Mouse (Mus musculus) kidney, adult 18-20 months (tissue): Measurements from ENCODE around the gene Frem2.

Experiments
- DNase-seq: peaks from one replicate; pipeline ENCODE4 v3.0.0; 2021

Frem2 gene

DNA sequence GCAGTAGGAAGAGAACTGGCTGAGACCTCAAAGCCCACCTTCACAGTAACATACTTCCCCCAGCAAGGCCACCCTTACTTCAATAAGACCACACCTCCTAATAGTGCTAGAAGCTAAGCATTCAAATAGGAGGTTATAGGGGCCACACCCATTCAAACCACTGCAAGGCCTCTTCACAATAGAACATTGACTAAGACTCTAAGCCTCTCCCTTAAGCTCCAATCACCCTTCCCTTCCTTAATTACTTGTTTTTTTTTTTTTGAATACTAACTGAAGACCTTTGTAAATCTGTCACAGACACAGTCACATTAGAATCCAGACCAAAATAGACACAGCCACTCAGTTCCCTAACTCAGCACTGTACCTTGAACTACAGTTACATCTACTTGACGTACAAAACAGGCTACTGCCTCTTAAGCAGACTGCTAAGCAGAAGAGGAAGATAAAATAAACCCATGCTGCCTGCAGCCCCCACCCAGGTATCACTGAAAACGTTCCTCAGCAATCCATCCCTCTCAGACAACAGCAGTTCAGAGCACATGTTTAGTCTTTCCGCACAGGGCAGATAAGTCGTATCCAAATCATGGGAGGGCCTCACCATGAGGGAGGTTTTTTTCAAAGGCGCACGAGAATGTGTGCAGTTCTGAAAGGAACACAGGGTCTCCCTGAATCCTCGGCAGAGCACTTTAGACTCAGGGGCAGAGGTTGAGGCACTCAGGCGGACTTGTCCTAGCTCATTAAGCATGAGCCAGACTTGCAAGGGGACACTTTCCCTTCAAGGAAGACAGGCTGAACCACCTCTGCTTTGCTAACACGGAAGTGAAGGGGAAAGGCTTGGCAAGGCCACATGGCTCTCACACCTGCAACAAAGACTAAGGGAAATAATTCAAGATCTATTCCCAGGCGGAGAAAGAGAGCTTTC is 101.9 kb downstream of the Frem2 start:
- peak; percentile 47 for DNase-seq

DNA sequence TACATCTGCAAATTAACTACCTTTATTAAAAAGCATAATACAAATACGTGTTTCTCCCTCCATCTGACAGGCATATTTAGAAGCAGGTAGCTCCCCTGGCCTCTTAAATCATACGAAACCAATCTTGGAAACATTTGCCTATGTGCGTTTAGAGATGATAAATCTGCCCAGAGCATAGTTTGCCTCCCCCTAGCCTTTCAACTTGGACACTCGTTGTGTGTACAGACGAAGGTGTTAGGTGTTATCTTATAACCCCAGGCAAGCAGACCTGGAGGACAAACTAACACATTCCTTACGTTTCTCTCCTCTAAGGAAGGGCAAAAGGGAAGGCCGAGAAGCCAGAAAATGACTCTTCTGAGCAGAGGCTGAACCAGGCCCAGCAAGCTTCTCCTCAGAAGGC is 104.5 kb downstream of the Frem2 start:
- no peak for DNase-seq

DNA sequence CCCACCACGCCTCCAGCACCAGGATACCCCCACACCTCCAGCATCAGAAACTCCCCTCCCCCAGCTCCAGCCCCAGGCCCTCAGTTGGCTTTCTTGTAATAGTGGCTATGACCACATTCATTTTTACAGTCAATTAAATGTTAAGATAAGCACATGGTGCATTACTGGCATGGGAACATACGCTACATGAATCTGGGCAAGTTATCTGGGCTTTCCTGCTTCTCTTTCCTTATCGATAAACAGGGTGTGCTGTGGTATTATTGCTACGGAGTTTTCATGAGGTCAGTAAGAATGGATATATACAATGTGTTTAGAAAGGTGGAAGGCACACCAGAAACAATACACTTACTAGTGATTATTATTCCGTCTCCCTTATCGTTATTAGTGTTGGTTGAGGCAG is 125.1 kb downstream of the Frem2 start:
- no peak for DNase-seq

DNA sequence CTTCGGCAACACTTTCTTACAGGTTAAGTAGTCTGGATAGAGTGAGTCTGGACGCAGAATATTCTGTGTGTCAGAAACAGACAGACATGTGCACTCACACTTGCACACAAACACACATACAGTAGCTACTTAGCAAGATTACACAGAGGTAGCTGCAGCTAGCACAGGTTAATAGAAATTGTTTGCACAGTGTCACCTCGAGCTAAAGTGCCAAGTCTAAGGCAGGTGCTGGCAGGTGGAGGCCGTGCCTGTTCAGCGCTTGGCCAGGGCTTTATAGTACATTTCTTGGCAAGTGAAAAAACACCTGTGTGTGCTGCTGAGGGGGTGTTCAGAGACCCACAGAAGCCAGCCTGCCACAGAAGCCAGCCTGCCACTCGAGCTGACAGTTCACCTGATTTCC is 126.8 kb downstream of the Frem2 start:
- no peak for DNase-seq

DNA sequence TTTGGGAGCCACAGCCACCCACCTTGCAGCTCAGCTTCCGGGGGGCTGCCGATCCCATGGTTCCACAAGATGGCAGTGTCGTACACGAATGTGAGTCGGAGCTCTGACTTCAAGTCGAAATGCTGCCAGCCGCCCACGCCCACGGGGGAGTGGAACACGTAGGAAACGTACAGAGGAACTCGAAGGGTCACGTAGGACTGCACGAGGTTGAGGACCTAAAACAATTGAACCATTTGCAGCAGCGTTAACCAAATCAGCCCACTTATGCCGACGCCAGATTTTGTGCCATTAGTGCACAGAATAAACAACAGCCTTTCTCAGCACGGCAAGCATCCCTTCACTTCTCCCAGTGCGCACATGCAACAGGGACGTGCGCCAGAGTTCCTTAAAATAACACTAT is 131.4 kb downstream of the Frem2 start:
- DNase-seq: peak; percentile 68

DNA sequence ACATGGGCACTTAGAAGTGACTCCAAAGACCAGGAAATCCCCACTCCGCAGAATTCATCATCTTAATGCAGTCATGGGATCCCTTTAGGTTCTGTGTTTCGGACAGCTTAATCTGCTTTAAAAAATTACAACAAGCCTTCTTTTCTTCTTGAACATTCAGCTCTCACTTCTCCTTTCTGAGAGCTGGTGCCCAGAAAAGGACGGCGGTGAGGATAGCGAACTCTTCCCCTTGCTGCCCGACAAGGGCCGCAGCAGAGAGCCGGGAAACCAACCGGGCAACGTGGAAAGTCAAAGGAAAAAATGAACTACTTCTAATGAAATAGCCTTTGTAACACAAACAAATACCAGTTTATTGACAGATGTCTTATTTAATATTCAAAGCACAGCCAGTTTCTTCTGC is 134.4 kb downstream of the Frem2 start:
- DNase-seq: no peak

DNA sequence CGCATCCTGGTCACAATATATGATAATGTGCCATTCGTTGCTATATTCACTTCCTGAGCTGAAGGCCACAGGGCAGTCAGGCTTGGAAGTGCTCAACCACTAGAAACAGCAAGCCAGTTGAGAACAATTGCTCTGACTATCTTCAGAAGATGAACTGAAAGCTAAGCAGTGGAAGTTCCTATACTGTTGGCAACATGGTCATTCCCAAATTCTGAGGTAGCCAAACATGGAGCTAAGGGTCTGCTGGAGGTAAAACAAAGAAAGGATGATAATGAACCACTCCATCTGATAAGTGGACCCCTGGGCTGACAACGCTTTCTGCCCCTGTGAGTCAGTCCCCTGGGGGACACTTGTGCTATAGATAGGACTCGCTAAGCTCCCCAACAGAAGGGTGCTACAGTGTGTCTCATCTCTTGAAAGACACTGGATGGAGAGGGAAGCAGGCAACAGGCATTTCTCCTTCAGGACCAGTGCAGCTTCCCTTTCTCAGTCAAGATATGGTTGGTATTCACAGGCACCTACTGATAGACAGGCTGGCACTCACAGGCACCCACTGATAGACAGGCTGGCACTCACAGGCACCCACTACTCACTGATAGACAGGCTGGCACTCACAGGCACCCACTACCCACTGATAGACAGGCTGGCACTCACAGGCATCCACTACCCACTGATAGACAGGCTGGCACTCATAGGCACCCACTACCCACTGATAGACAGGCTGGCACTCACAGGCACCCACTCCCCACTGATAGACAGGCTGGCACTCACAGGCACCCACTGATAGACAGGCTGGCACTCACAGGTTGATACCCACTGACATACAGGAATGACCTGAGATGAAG is 142.7 kb downstream of the Frem2 start:
- DNase-seq: no peak

DNA sequence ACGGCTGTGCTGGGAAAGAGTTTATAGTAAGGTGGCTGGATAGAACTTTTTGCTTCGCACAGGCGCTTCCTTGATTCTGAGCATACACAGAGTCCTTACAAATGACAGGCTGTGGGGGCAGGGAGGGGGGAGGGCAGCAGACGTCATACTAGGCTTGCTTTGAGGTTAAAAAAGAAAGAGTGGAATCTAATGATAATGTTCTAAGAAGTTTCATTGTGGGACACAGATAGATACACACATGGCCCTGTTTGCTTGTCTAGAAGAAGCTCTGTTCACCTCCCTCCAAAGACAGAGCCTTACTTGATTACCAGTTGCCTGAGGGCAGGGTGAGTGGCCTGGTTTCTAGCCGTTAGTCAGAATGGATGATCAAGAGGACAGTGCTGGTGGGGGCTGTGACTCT is 144.1 kb downstream of the Frem2 start:
- DNase-seq: no peak

DNA sequence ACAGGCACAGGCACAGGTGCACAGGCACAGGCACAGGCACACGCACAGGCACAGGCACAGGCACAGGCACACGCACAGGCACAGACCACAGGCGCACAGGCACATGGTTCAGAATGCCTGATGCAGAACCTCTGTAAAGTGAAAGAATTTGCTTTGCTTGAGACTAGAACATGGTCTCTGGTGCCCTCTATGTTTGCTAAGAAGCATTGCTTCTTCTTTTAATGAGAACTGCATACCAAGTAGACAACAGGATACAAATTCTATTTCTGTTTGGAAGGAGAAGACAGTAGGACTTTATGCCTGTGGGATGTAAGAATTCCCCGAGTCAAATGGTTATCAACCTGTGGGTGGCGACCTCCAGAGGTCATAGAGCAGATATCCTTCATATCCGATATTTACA is 154.7 kb downstream of the Frem2 start:
- no peak for DNase-seq

DNA sequence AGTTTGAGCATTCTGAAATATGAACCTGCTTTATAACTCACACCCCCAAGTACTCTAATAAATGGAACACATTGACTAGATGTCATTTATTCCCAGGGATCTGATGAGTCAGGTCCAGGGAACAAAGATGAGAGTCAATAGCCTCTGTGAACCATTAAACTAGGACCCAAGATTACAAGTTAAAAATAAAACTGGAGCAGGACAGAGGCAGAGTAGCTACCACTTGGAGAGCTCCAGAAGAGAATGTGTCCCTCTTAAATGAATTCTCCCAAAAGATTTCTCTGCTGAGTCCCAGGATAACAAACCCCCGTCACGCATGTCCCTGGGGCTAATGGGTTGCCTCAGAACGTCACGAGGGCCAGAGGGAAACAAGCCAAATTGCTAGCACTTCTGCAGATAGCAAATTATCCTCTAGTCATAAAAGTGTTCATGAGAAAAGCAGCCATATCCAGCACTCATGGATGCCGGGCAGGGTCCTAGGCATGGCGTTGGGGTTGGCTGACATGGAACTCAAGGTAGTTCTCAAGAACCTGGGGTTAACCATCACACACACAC is 158.7 kb downstream of the Frem2 start:
- peak; percentile 43 for DNase-seq

DNA sequence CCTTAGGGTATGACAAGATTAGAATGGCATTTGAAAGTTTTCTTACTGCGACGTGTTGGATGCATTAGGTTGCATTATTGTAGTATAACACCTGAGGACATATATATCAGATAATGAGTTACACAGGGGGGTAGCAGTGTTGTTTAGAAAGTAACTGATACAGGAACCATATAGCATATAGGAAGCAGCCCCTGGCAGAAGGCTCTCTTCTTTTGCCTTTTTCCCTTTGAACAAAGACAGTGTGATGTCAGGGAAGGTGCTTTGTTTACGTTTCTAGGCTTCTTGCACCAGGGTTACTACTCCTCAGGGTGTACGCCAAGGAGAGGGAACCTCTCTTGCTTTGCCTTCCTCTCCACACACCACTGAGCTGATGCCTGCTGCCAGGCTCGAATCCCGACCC is 168.8 kb downstream of the Frem2 start, which contains the start of gene Stoml3:
Gene Stoml3 (plus strand): TSS at position 301 of the 400 bp plus-strand sequence.
- DNase-seq: no peak

DNA sequence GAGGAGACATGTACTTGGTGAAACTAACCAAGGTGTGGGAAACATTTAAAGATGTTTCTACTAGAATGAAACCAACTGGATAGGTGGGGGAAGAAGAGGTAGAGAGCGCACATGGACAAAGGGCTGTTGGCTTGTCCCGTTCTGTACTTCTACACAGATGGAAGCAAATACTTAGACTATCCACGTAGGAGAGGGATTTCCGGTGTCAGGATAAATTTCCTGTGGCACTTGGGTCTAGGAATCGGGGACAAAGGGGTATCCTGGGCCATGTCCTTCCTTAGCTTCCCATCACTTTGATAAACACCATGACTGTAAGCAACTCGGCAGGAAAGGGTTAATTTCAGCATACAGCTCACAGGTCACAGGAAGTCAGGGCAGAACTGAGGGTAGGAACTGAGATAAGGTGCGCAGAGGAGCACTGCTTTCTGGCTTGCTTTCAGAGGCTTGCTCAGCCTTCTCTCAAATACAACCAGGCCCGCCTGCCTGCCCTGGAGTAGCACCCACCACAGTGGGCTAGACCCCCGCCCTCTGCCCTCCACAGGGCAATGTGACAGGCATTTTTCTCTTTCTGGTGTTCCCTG is 170.1 kb downstream of the Frem2 start:
- DNase-seq: no peak

DNA sequence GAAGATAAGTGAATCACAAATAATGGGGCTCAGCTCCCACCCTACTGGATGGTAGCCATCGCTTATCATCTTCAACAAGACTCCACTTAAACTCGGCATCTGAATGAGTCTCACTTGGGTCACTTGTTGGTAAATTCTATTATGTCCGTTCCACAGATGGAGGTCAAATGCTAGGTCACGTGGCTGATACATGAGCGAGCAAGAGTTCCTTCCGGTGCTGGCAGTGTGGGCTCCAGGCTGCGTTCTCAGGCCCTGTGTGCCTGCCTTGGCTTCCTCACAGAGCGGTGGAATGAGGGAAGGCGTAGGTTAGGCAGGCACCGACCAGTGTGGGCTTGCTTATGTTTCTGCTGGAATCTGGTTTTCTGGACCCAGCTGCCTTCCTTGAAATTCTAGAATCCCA is 170.6 kb downstream of the Frem2 start:
- DNase-seq: no peak

DNA sequence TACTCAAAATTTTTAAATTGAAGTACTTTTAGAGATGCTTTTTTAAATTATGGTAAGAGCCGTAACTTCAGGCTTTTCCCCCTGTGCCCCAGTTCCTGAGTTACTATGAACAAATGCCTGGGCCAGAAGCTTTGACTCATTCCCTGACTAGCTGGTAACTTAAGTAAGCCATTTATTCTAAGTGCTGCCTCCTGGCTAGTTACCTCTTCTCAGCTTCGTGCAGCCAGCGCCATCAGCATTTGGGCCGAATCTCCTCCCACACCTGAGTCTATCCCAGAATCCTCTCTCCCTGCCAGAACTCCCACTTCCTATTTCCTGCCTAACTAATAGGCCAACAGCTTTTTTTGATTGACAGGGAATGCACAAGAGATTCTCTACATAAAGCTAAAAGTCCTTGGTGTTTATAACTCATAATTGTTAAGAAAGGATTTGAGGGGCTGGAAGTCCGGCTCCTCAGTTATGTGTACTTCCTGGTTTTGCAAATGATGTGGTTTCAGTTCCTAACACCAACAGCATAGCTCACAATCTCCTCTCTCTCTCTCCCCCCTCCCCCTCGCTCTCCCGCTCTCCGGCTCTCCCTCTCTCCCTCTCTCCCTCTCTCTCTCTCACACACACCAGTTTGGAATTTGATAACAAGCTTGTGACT is 173.6 kb downstream of the Frem2 start:
- no peak for DNase-seq

DNA sequence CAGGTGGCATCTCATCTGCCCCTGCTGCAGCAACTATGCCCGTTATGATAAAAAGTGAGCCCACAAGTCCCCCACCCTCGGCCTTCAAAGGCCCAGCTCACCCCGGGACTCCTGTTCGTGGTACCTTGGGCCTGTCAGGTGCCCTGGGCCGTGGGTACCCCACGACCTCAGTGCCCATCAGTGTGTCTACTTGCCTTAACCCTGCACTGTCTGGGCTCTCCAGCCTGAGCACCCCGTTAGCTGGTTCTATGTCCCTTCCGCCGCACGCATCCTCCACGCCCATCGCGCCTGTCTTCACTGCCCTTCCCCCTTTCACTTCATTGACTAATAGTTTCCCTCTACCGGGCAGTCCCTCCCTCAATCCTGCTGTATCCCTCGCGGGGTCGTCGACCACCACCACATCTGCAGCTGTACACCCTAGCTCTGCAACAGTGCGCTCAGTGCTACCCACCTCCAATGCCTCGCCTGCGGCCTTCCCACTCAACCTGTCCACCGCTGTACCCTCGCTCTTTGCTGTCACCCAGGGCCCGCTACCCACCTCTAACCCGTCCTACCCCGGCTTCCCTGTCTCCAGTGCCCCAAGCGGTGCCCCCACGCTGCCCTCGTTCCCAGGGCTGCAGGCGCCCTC is 178.6 kb downstream of the Frem2 start:
- DNase-seq: no peak

DNA sequence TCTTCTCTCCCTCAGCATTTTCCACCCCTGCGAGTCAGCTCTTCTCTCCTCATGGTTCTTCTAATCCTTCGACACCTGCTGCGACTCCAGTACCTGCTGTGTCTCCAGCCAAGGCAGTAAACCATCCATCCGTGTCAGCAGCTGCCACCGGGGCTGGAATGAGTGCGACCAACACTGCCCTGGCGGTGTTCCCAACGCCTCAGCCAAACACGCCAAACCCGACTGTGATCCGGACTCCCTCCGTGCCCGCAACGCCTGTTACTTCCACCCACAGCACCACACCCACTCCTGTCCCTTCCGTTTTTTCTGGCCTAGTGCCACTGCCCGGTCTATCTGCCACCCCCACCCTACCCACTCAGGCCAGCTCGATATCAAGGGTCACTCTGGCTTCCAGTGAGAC is 179.7 kb downstream of the Frem2 start:
- peak; percentile 83 for DNase-seq

DNA sequence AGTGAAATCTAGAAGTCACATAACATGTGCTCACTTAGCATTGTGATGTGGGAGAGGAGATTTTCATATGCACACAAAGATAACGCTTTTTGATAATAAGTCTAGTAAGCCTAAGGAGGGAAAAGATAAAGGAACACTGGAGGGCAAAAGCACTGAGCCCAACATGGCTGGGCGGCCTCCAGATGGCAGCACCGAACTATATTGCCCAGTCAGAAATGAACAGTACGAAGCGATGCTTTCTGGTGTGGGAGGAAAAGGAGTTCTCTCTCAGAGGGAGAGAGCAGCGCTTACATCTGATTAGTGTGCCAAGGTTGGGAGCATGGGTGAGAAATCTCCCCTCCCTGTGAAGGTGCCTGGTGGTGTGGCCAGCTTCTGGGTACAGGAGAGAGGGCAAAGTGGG is 181.3 kb downstream of the Frem2 start:
- DNase-seq: peak; percentile 58

DNA sequence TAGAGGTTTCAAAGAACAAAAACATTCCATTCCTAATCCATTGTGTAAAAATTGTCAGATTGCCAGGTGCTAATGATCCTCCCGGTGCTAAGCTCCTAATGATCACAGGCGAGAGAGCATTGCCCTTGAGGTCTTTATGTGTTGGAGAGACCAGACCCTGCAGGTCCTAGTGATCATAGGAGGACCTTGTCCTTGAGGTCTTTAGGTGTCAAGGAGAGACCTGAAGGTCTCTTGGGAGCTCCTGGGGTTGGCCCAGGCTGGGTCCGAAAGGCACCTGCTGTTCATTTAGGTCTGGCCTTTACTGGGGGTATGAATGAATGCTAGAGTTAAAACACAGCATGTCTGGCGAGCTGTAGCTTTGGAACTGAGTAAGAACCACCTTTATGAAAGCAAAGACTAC is 183.0 kb downstream of the Frem2 start:
- no peak for DNase-seq

DNA sequence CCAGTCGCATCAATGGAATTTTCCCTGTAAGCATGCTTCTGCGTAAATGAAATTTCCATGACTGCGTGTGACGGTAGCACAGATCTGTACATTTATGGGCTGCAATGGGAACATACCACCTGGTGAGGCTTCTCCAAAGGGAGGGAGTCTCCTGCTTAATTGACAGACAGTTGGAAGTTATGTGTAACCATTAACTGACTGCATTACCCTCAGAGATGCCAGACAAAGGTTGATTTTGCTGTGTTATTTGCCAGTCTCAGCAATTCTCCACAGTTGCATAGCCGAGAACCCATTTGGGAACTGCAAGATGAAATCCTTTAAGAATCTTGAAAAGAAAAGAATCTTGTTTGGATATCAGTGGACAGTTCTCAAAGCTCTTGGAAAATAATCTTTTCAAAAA is 185.1 kb downstream of the Frem2 start:
- DNase-seq: no peak

DNA sequence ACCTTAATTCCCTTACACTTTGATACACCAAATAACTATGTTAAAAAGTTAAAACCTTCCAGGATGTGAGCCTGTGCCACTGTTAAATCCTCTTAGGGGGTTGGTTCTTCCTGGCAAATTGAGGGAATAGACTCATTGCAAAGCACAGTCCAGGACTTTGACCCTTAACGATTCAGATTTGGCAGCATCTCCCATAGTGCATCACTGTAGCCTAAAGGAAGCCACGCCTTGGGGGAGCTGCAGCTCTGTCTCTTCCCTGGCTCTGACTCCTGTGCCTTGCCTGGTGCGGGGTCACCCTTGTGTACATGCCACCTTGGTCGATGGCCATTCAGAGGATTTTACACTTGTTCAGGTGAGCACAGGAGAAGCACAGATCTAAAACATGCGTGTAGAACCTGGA is 187.5 kb downstream of the Frem2 start:
- DNase-seq: no peak

DNA sequence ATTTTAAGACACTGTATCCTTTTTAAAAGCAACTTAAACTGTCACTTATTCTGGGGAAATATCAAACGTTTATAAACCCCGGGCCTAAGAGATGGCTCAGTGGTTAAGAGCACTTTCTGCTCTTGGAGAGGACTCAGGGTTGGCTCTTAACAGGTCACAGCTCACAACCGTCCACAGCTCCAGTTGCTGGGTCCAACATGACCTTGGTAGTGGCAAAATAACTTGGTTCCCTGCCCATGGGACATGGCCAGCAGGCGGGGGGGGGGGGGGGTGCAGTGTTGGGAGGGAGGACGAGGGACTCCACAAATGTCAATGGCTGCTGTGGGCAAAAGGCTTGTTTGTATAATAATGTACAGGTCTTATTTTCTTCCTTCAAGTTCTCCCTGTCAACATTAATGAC is 189.8 kb downstream of the Frem2 start:
- DNase-seq: no peak

DNA sequence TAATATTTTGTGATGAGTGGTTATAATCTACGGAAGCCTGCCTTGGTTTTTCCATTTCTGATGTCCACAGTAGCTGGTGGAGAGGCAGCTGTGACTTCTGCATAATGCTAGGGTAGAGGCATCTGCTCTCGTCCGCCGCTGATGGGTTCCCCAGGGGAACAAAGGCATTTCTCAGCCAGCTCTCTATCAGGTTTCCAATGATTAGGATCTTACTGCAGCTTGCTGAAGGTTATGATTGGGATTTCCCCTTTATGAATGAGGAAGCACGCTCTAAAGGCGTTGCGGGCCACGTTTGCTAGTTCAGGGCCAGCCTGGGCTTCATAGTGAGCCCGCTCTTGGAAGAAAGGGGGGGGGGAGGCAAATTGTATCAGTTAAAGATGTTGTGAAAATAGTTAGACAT is 190.7 kb downstream of the Frem2 start:
- no peak for DNase-seq
